Mouse (Mus musculus): ENCODE results near the gene Nxf1. TPM values are rescaled to one million over a fixed set of nuclear protein-coding genes. Genes with fewer than 3 reads are reported as not detected.
"Not testable (repeated sequence)": the region's sequence is repeated elsewhere in the genome, so short reads cannot be mapped to it uniquely, and the experiment has no call there.

Gene Nxf1
- total RNA-seq, 2 experiments from 2014 or later, result 90.2 to 98.8 TPM

- TF ChIP-seq CTCF (IDR thresholded peaks at IDR 0.05), result no peak
- no peak overlapping the region for H3K27ac ChIP-seq
- intact Hi-C loops (cut with DNase I), result no loop called here
- DNase-seq (ENCODE audit: extremely low spot score in 1 of 2, low spot score in 2 of 2), result no peak
- no peak overlapping the region for H3K4me3 ChIP-seq
These were observed 30.1 kb upstream of the Nxf1 start for GRCm38 (mm10) chr19:8726609-8727390.

GRCm38 (mm10) chr19:8727495-8728114, 29.3 kb upstream of the Nxf1 start:
- H3K27ac ChIP-seq, result no peak overlapping the region
- TF ChIP-seq CTCF (IDR thresholded peaks at IDR 0.05), result no peak
- DNase-seq (ENCODE audit: extremely low spot score in 1 of 2, low spot score in 2 of 2), result no peak
- intact Hi-C loops (cut with DNase I), result no loop called here
- H3K4me3 ChIP-seq, result no peak overlapping the region

DNA sequence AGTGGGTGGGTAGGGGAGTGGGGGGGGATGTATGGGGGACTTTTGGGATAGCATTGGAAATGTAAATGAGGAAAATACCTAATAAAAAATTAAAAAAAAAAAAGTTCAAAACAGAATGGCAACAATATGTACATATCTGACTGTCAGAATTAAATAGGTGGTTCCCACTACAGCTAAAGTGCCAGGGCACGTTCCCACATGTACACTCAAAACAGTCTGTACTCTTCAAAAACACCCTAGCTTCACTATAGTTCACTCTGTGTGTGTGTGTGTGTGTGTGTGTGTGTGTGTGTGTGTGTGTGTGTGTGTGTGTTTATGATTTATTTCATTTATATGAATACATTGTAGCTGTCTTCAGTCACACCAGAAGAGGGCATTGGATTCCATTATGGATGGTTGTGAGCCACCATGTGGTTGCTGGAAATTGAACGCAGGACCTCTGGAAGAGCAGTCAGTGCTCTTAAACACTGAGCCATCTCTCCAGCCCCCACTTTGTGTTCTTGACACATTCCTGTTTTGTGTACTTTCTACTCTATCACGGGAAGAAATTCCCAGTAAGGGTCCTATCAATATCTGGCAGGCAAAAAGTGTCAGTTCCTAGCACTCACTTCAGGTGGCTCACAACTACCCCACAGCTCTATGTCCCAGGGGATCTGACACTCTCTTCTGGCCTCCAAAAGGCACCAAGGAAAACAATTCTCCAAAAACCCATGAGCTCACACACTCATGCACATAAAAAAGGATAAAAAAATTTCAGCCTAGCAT, 28.4 kb upstream of the Nxf1 start:
- DNase-seq (ENCODE audit: extremely low spot score in 1 of 2, low spot score in 2 of 2); H3K27ac ChIP-seq; H3K4me3 ChIP-seq; intact Hi-C loops (cut with DNase I): not testable (repeated sequence)

GRCm38 (mm10) chr19:8734334-8734733, 22.5 kb upstream of the Nxf1 start:
- Histone ChIP-seq H3K4me3 (no peak overlapping the region), H3K27ac (no peak overlapping the region)
- intact Hi-C loops (cut with DNase I), result no loop called here
- DNase-seq (ENCODE audit: extremely low spot score in 1 of 2, low spot score in 2 of 2), result no peak
- no peak for TF ChIP-seq CTCF (IDR thresholded peaks at IDR 0.05)

GRCm38 (mm10) chr19:8735389-8736159, 21.3 kb upstream of the Nxf1 start, which contains the start of gene Wdr74:
Gene Wdr74, plus strand, starts transcription at chr19:8735827.
- DNase-seq (ENCODE audit: extremely low spot score in 1 of 2, low spot score in 2 of 2), result peak; percentile 92 to 97
- intact Hi-C loops (cut with DNase I), result no loop called here
- peak within 1 kb of the TSS; percentile 90 for H3K27ac ChIP-seq
- peak within 1 kb of the TSS; percentile 68 for H3K4me3 ChIP-seq
- no peak for TF ChIP-seq CTCF (IDR thresholded peaks at IDR 0.05)

- no peak for DNase-seq (ENCODE audit: extremely low spot score in 1 of 2, low spot score in 2 of 2)
- Histone ChIP-seq H3K27ac (peak overlapping the region; percentile 90; the same call in 1 of the 2 replicates), H3K4me3 (peak overlapping the region; percentile 68)
- intact Hi-C loops (cut with DNase I), result no loop called here
- TF ChIP-seq CTCF (IDR thresholded peaks at IDR 0.05), result no peak
These were observed 20.8 kb upstream of the Nxf1 start for GRCm38 (mm10) chr19:8736160-8736467.

DNA sequence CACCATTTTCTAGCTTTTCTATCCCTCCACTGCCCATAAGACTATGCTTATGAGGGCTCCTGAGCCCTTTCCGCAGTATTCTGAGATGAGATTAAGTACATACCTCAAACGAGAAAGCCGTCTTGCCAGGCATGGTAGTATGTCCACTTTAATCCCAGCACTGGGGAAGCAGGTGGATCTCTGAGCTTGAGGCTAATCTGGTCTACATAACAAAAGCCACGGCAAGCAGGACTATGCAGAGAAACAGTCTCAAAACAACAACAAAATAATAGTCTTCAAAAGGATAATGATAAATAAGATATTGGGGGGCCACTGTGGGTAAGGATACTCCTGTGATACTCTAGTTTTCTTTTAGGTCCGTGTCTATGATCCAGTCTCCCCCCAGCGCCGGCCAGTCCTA, 18.0 kb upstream of the Nxf1 start:
- TF ChIP-seq CTCF (IDR thresholded peaks at IDR 0.05), result no peak
- Histone ChIP-seq H3K27ac (no peak overlapping the region), H3K4me3 (no peak overlapping the region)
- intact Hi-C loops (cut with DNase I), result no loop called here
- DNase-seq (ENCODE audit: extremely low spot score in 1 of 2, low spot score in 2 of 2), result no peak

- DNase-seq (ENCODE audit: extremely low spot score in 1 of 2, low spot score in 2 of 2), result no peak
- Histone ChIP-seq H3K4me3 (no peak overlapping the region), H3K27ac (no peak overlapping the region)
- TF ChIP-seq CTCF (IDR thresholded peaks at IDR 0.05), result no peak
- intact Hi-C loops (cut with DNase I), result no loop called here
These were observed 17.2 kb upstream of the Nxf1 start for GRCm38 (mm10) chr19:8739646-8740045.

- no peak for TF ChIP-seq CTCF (IDR thresholded peaks at IDR 0.05)
- no peak for DNase-seq (ENCODE audit: extremely low spot score in 1 of 2, low spot score in 2 of 2)
- Histone ChIP-seq H3K27ac (peak within 1 kb of the TSS; percentile 96), H3K4me3 (peak within 1 kb of the TSS; percentile 82)
- intact Hi-C loops (cut with DNase I), result no loop called here
These were observed 16.3 kb upstream of the Nxf1 start, which contains the start of gene 1700092M07Rik for GRCm38 (mm10) chr19:8740603-8741002. Gene 1700092M07Rik, plus strand, starts transcription at chr19:8740718.

GRCm38 (mm10) chr19:8741243-8741869, 15.5 kb upstream of the Nxf1 start, which contains the start of gene Stx5a:
Gene Stx5a, plus strand, starts transcription at chr19:8741413.
- TF ChIP-seq CTCF (IDR thresholded peaks at IDR 0.05), result peak; percentile 18
- peak; percentile 89 to 94 for DNase-seq (ENCODE audit: extremely low spot score in 1 of 2, low spot score in 2 of 2)
- peak within 1 kb of the TSS; percentile 82 for H3K4me3 ChIP-seq
- intact Hi-C loops (cut with DNase I), result no loop called here
- peak within 1 kb of the TSS; percentile 96 for H3K27ac ChIP-seq

DNA sequence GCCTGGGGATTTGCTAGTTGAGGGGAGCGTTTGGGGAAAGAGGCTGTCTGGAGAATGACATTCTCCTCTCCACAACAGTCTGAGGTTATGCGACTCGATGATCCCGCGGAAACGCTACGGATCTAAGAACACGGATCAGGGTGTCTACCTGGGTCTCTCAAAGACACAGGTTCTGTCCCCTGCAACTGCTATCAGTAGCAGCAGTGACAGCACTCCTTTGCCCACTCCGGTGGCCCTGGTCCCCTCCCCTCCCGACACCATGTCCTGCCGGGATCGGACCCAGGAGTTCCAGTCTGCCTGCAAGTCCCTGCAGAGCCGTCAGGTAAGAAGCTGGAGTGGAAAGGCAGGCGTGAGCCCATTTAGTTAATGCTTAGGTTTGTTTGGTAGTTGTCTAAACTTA, 14.7 kb upstream of the Nxf1 start:
- Histone ChIP-seq H3K4me3 (peak overlapping the region; percentile 82), H3K27ac (peak overlapping the region; percentile 96)
- TF ChIP-seq CTCF (IDR thresholded peaks at IDR 0.05), result no peak
- intact Hi-C loops (cut with DNase I), result no loop called here
- DNase-seq (ENCODE audit: extremely low spot score in 1 of 2, low spot score in 2 of 2), result no peak
